Mouse (Mus musculus) embryonic facial prominence, embryonic 14.5 days (tissue): ENCODE measurements around the gene Lgals9. TPM values are rescaled to one million over a fixed set of nuclear protein-coding genes. Genes with fewer than 3 reads are reported as not detected.

Source experiments
- ATAC-seq: fragments of 200-750 bp; cut with Nextera tagmentation; 2 replicates; pipeline ENCODE4 v1.8.0; 2017; ENCODE audit warnings: low read depth, moderate number of reproducible peaks, moderate TSS enrichment
- DNase-seq: peaks from one replicate; pipeline ENCODE4 v3.0.0-alpha.2; 2015; ENCODE audit warnings: low spot score
- H3K27ac ChIP-seq: fragments of 300-500 bp; sonication (generic); replicated peaks from 2 replicates; pipeline ENCODE4 v1.5.1; 2014; ENCODE audit warnings: low read depth, mild to moderate bottlenecking, low read length, moderate library complexity
- H3K27me3 ChIP-seq: fragments of 300-500 bp; sonication (generic); replicated peaks from 2 replicates; pipeline ENCODE4 v1.6.1; 2014; ENCODE audit warnings: low read length; ENCODE audit not compliant: control insufficient read depth, insufficient read depth
- H3K36me3 ChIP-seq: fragments of 300-500 bp; sonication (generic); 2 replicates; pipeline ENCODE4 v1.6.1; 2014; ENCODE audit warnings: low read length, mixed read lengths; ENCODE audit not compliant: control insufficient read depth, insufficient read depth
- H3K4me1 ChIP-seq: fragments of 300-500 bp; sonication (generic); 2 replicates; pipeline ENCODE4 v1.6.1; 2014; ENCODE audit warnings: antibody characterized with exemption, low read length; ENCODE audit not compliant: control insufficient read depth, insufficient read depth
- H3K4me2 ChIP-seq: fragments of 300-500 bp; sonication (generic); 2 replicates; pipeline ENCODE4 v1.6.1; 2014; ENCODE audit warnings: low read depth, mild to moderate bottlenecking, low read length, moderate library complexity, mixed read lengths
- H3K4me3 ChIP-seq: fragments of 300-500 bp; sonication (generic); 2 replicates; pipeline ENCODE4 v1.5.1; 2014; ENCODE audit warnings: low read depth, mild to moderate bottlenecking, low read length
- H3K9ac ChIP-seq: fragments of 300-500 bp; sonication (generic); 2 replicates; pipeline ENCODE4 v1.6.1; 2014; ENCODE audit warnings: low read depth, mild to moderate bottlenecking, low read length, moderate library complexity, mixed read lengths
- H3K9me3 ChIP-seq: fragments of 300-500 bp; sonication (generic); 2 replicates; pipeline ENCODE4 v1.6.1; 2016; ENCODE audit warnings: low read length; ENCODE audit not compliant: control insufficient read depth
- WGBS: fragments of 180-500 bp; shearing (Covaris S2); extraction: QIAGEN DNeasy Blood & Tissue Kit; methylation state at CpG from one replicate; pipeline ENCODE4 v1.1.7; 2014; 5-methylcytosine and 5-hydroxymethylcytosine counted together
- polyA plus RNA-seq: library from polyadenylated mRNA; unstranded; fragments of >200 nt; fragmentation: Nextera tagmentation; extraction: Ambion mirVana; gene quantifications from 2 replicates; pipeline ENCODE4 v1.2.1, GENCODE M21; 2014

Gene Lgals9
- polyA plus RNA-seq, 1 experiment from 2014 or later: 52.1 TPM

- Histone ChIP-seq H3K36me3 (no peaks in the 10 kb centered on the region), H3K4me1 (no peaks in the 10 kb centered on the region), H3K9me3 (no peaks in the 10 kb centered on the region), H3K9ac (no peak overlapping the region), H3K4me2 (no peak overlapping the region), H3K27ac (no peak overlapping the region), H3K4me3 (no peak overlapping the region), H3K27me3 (no peaks in the 10 kb centered on the region)
- DNase-seq (peak; percentile 6), ATAC-seq (no peak)
- WGBS: 64% methylated on average over 5 of the region's 5 CpGs
Observed at GRCm38 (mm10) chr11:78959841-78960520, 24.8 kb downstream of the Lgals9 start.

GRCm38 (mm10) chr11:78959367-78959766 is 25.4 kb downstream of the Lgals9 start:
- no peaks in the 10 kb centered on the region for H3K36me3 ChIP-seq
- WGBS: 66% methylated on average over 8 of the region's 8 CpGs
- no peak overlapping the region for H3K9ac ChIP-seq
- H3K9me3 ChIP-seq: no peaks in the 10 kb centered on the region
- H3K27ac ChIP-seq: no peak overlapping the region
- H3K4me3 ChIP-seq: no peak overlapping the region
- H3K4me1 ChIP-seq: no peaks in the 10 kb centered on the region
- H3K27me3 ChIP-seq: no peaks in the 10 kb centered on the region
- DNase-seq: no peak
- ATAC-seq: no peak
- no peak overlapping the region for H3K4me2 ChIP-seq

GRCm38 (mm10) chr11:78956260-78956659 is 28.5 kb downstream of the Lgals9 start:
- WGBS: 7% methylated on average over 7 of the region's 7 CpGs

GRCm38 (mm10) chr11:78952467-78952866 is 32.3 kb downstream of the Lgals9 start:
- Histone ChIP-seq H3K4me2 (peak overlapping the region; percentile 33; the same call in 1 of the 2 replicates), H3K27ac (no peak overlapping the region), H3K4me1 (no peaks in the 10 kb centered on the region), H3K27me3 (peaks cover 5% of the 10 kb centered on the region; the same call in 1 of the 2 replicates), H3K36me3 (no peaks in the 10 kb centered on the region), H3K9me3 (no peaks in the 10 kb centered on the region), H3K9ac (no peak overlapping the region), H3K4me3 (no peak overlapping the region)
- peak; percentile 73 for DNase-seq
- 9% methylated on average over 17 of the region's 17 CpGs for WGBS
- ATAC-seq: no peak

More at GRCm38 (mm10) chr11:78956260-78956659, 28.5 kb downstream of the Lgals9 start:
- no peaks in the 10 kb centered on the region for H3K9me3 ChIP-seq
- peaks cover 5% of the 10 kb centered on the region; the same call in 1 of the 2 replicates for H3K27me3 ChIP-seq
- no peak overlapping the region for H3K4me2 ChIP-seq
- H3K9ac ChIP-seq: no peak overlapping the region
- no peak overlapping the region for H3K27ac ChIP-seq
- no peak for ATAC-seq
- no peaks in the 10 kb centered on the region for H3K4me1 ChIP-seq
- peak; percentile 68 for DNase-seq
- no peaks in the 10 kb centered on the region for H3K36me3 ChIP-seq
- H3K4me3 ChIP-seq: no peak overlapping the region

- no peak overlapping the region for H3K4me2 ChIP-seq
- H3K9me3 ChIP-seq: no peaks in the 10 kb centered on the region
- H3K9ac ChIP-seq: no peak overlapping the region
- WGBS: 69% methylated on average over 8 of the region's 8 CpGs
- H3K27ac ChIP-seq: no peak overlapping the region
- ATAC-seq (no peak), DNase-seq (peak; percentile 27)
- H3K36me3 ChIP-seq: no peaks in the 10 kb centered on the region
- no peaks in the 10 kb centered on the region for H3K4me1 ChIP-seq
- peaks cover 5% of the 10 kb centered on the region; the same call in 1 of the 2 replicates for H3K27me3 ChIP-seq
- no peak overlapping the region for H3K4me3 ChIP-seq
Observed at GRCm38 (mm10) chr11:78950365-78950764, 34.4 kb downstream of the Lgals9 start.

GRCm38 (mm10) chr11:78943083-78943482 is 41.7 kb downstream of the Lgals9 start:
- ATAC-seq: no peak
- H3K4me1 ChIP-seq: no peaks in the 10 kb centered on the region
- no peaks in the 10 kb centered on the region for H3K36me3 ChIP-seq
- DNase-seq: no peak
- H3K9me3 ChIP-seq: no peaks in the 10 kb centered on the region
- H3K27ac ChIP-seq: no peak overlapping the region
- H3K4me2 ChIP-seq: no peak overlapping the region
- 90% methylated on average over 1 of the region's 1 CpGs for WGBS
- no peak overlapping the region for H3K4me3 ChIP-seq
- no peaks in the 10 kb centered on the region for H3K27me3 ChIP-seq
- H3K9ac ChIP-seq: no peak overlapping the region

- Histone ChIP-seq H3K27me3 (no peaks in the 10 kb centered on the region), H3K27ac (no peak overlapping the region), H3K9ac (no peak overlapping the region), H3K4me3 (no peak overlapping the region), H3K4me2 (no peak overlapping the region), H3K9me3 (no peaks in the 10 kb centered on the region), H3K36me3 (no peaks in the 10 kb centered on the region), H3K4me1 (no peaks in the 10 kb centered on the region)
- 88% methylated on average over 6 of the region's 6 CpGs for WGBS
- ATAC-seq (no peak), DNase-seq (no peak)
Observed at GRCm38 (mm10) chr11:78935178-78935577, 49.6 kb downstream of the Lgals9 start.

- H3K27me3 ChIP-seq: no peaks in the 10 kb centered on the region
- WGBS: 78% methylated on average over 4 of the region's 4 CpGs
- no peaks in the 10 kb centered on the region for H3K36me3 ChIP-seq
- H3K4me1 ChIP-seq: no peaks in the 10 kb centered on the region
- no peak overlapping the region for H3K27ac ChIP-seq
- no peaks in the 10 kb centered on the region for H3K9me3 ChIP-seq
- H3K4me2 ChIP-seq: no peak overlapping the region
- no peak for DNase-seq
- H3K9ac ChIP-seq: no peak overlapping the region
- no peak for ATAC-seq
- H3K4me3 ChIP-seq: no peak overlapping the region
Observed at GRCm38 (mm10) chr11:78934727-78935126, 50.0 kb downstream of the Lgals9 start.

GRCm38 (mm10) chr11:78934307-78934706 is 50.4 kb downstream of the Lgals9 start:
- H3K27ac ChIP-seq: no peak overlapping the region
- no peak for DNase-seq
- no peak for ATAC-seq
- WGBS: 74% methylated on average over 7 of the region's 7 CpGs
- no peak overlapping the region for H3K4me3 ChIP-seq
- no peak overlapping the region for H3K9ac ChIP-seq
- H3K4me2 ChIP-seq: no peak overlapping the region
- H3K9me3 ChIP-seq: no peaks in the 10 kb centered on the region
- H3K4me1 ChIP-seq: no peaks in the 10 kb centered on the region
- H3K36me3 ChIP-seq: no peaks in the 10 kb centered on the region
- H3K27me3 ChIP-seq: no peaks in the 10 kb centered on the region
